Comparison of ENCODE assay signal across 16 mouse cellular contexts in the genomic region with DNA sequence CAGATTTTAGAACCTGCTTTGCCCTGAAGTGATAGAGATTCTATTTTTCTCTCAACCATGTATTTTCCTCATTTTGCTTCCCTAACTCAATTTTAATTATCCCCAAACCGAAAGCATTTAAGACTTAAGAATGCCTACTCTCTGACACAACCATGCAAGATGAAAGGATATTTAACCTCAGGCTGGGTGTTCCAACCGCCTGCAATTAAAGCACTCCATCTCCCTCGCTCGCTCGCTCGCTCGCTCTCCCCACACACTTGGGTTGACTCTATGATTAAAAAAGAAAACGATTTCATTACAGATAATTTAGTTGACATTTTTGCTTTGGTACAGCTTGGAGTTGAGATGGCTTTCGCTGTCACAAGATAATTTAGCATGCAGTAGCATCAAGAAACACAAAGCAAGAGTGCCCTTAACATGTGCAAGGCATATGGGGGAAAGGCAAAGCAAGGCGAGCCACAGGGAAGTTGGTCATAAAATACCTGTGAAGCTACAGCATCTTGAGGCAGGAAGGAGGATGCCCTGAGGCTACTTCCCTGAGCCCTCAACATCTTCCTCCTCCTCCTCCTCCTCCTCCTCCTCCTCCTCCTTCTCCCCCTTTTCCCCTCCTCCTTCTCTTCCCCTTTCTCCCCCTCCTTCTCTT.
A peak's percentile ranks its signal among the peaks of the same experiment; 100 is the strongest.
DNase-seq lines count a peak whose midpoint lies in the region; ATAC-seq lines count a peak whose summit lies in the region.
"Had no signal": no experiment of that assay in that cellular context is flagged by ENCODE, and none has a peak within 500 bp of the region (broad histone marks: within the 10 kb centered on the region; RNA-seq: fewer than 3 reads in every experiment).

No protein-coding gene starts in this region.

- H3K27me3 ChIP-seq in midbrain, embryonic 11.5 days (ENCODE audit: control insufficient read depth, insufficient read depth, low read length), result no peaks in the 10 kb centered on the region
- H3K27me3 ChIP-seq in midbrain, embryonic 10.5 days (ENCODE audit: low read depth, poor library complexity, severe bottlenecking), result no peaks in the 10 kb centered on the region
- no peaks in the 10 kb centered on the region for H3K27me3 ChIP-seq in forebrain, embryonic 15.5 days
- no peaks in the 10 kb centered on the region for H3K27me3 ChIP-seq in hindbrain, embryonic 16.5 days (replicated peaks; ENCODE audit: control insufficient read depth, insufficient read depth, low read length)
- no peaks in the 10 kb centered on the region for H3K27me3 ChIP-seq in neural tube, embryonic 14.5 days (ENCODE audit: control insufficient read depth, insufficient read depth, low read length)
- H3K27me3 ChIP-seq: midbrain, embryonic 12.5 days; neural tube, embryonic 12.5 days had no signal

- no peak for ATAC-seq in midbrain, embryonic 11.5 days (ENCODE audit: low FRiP score)
- no peak for ATAC-seq in forebrain, embryonic 15.5 days (replicated peaks)
- ATAC-seq in hindbrain, embryonic 16.5 days, result 0 out of 2 replicates have a peak, but pooled peaks have one; percentile 22
- 0 out of 2 replicates have a peak, but pooled peaks have one; percentile 59 for ATAC-seq in neural tube, embryonic 14.5 days (ENCODE audit: low read depth)
- ATAC-seq: CD4-positive, CD25-positive, alpha-beta regulatory T cell, adult 4 months had no signal

- no peaks in the 10 kb centered on the region for H3K9me3 ChIP-seq in midbrain, embryonic 11.5 days (ENCODE audit: control insufficient read depth, low read length)
- H3K9me3 ChIP-seq in midbrain, embryonic 10.5 days (replicated peaks), result no peaks in the 10 kb centered on the region
- H3K9me3 ChIP-seq in forebrain, embryonic 15.5 days, result no peaks in the 10 kb centered on the region
- H3K9me3 ChIP-seq in hindbrain, embryonic 16.5 days (ENCODE audit: control insufficient read depth, low read length), result no peaks in the 10 kb centered on the region
- H3K9me3 ChIP-seq in neural tube, embryonic 14.5 days (ENCODE audit: control insufficient read depth, low read length), result no peaks in the 10 kb centered on the region
- H3K9me3 ChIP-seq: liver, embryonic 13.5 days; midbrain, embryonic 12.5 days; neural tube, embryonic 12.5 days had no signal

- H3K9ac ChIP-seq in midbrain, embryonic 11.5 days (ENCODE audit: low read length), result no peak overlapping the region
- no peak overlapping the region for H3K9ac ChIP-seq in forebrain, embryonic 15.5 days (replicated peaks)
- no peak overlapping the region for H3K9ac ChIP-seq in hindbrain, embryonic 16.5 days (ENCODE audit: low read depth, low read length)
- no peak overlapping the region for H3K9ac ChIP-seq in neural tube, embryonic 14.5 days (replicated peaks; ENCODE audit: low read depth, low read length)
- H3K9ac ChIP-seq: liver, embryonic 13.5 days; midbrain, embryonic 12.5 days; neural tube, embryonic 12.5 days had no signal

- no peak overlapping the region for H3K4me3 ChIP-seq in midbrain, embryonic 11.5 days (ENCODE audit: low read depth, low read length)
- no peak overlapping the region for H3K4me3 ChIP-seq in midbrain, embryonic 10.5 days
- no peak overlapping the region for H3K4me3 ChIP-seq in forebrain, embryonic 15.5 days
- no peak overlapping the region for H3K4me3 ChIP-seq in hindbrain, embryonic 16.5 days (ENCODE audit: low read length)
- no peak overlapping the region for H3K4me3 ChIP-seq in neural tube, embryonic 14.5 days (ENCODE audit: low read depth, low read length)
- H3K4me3 ChIP-seq: liver, embryonic 13.5 days; midbrain, embryonic 12.5 days; neural tube, embryonic 12.5 days had no signal

- no peak overlapping the region for H3K4me2 ChIP-seq in midbrain, embryonic 11.5 days
- H3K4me2 ChIP-seq in forebrain, embryonic 15.5 days (replicated peaks), result no peak overlapping the region
- no peak overlapping the region; the same call in 1 of the 2 replicates for H3K4me2 ChIP-seq in hindbrain, embryonic 16.5 days (ENCODE audit: low read length)
- H3K4me2 ChIP-seq in neural tube, embryonic 14.5 days (ENCODE audit: low read depth, low read length), result no peak overlapping the region
- H3K4me2 ChIP-seq: liver, embryonic 13.5 days; midbrain, embryonic 12.5 days; neural tube, embryonic 12.5 days had no signal

- peak; percentile 67 for DNase-seq in midbrain, embryonic 11.5 days (ENCODE audit: low spot score, missing footprints)
- DNase-seq in midbrain, embryonic 10.5 days (ENCODE audit: low spot score), result no peak
- no peak for DNase-seq in urinary bladder, adult 2 months (ENCODE audit: low spot score)
- DNase-seq in adrenal gland, postnatal 14 days, result no peak
- DNase-seq: adrenal gland, postnatal 25 days; cerebellum, postnatal 25 days; heart, postnatal 4 days; kidney, adult 18-20 months; kidney, postnatal 25 days; liver, embryonic 13.5 days had no signal

- 87% methylated on average over 10 of the region's 10 CpGs for WGBS in midbrain, embryonic 11.5 days
- WGBS in midbrain, embryonic 10.5 days, result 87% methylated on average over 10 of the region's 10 CpGs
- 37% methylated on average over 10 of the region's 10 CpGs for WGBS in forebrain, embryonic 15.5 days
- WGBS in hindbrain, embryonic 16.5 days, result 55% methylated on average over 10 of the region's 10 CpGs
- 49% methylated on average over 10 of the region's 10 CpGs for WGBS in neural tube, embryonic 14.5 days

- H3K27ac ChIP-seq in midbrain, embryonic 11.5 days (ENCODE audit: low read depth, low read length), result no peak overlapping the region
- H3K27ac ChIP-seq in midbrain, embryonic 10.5 days (replicated peaks), result no peak overlapping the region
- H3K27ac ChIP-seq in forebrain, embryonic 15.5 days (replicated peaks), result peak overlapping the region; percentile 20; the same call in 1 of the 2 replicates
- no peak overlapping the region for H3K27ac ChIP-seq in hindbrain, embryonic 16.5 days (ENCODE audit: low read depth, low read length)
- 0 out of 2 replicates have a peak overlapping the region, but pooled peaks have one; percentile 2 for H3K27ac ChIP-seq in neural tube, embryonic 14.5 days (ENCODE audit: low read depth, low read length)
- H3K27ac ChIP-seq: liver, embryonic 13.5 days; midbrain, embryonic 12.5 days had no signal

- no peaks in the 10 kb centered on the region for H3K36me3 ChIP-seq in midbrain, embryonic 11.5 days (ENCODE audit: control insufficient read depth, insufficient read depth, low read length)
- H3K36me3 ChIP-seq in midbrain, embryonic 10.5 days, result no peaks in the 10 kb centered on the region
- no peaks in the 10 kb centered on the region for H3K36me3 ChIP-seq in forebrain, embryonic 15.5 days
- no peaks in the 10 kb centered on the region for H3K36me3 ChIP-seq in hindbrain, embryonic 16.5 days (ENCODE audit: control insufficient read depth, insufficient read depth, low read length)
- H3K36me3 ChIP-seq in neural tube, embryonic 14.5 days (ENCODE audit: control insufficient read depth, insufficient read depth, low read length), result no peaks in the 10 kb centered on the region
- H3K36me3 ChIP-seq: liver, embryonic 13.5 days; midbrain, embryonic 12.5 days; neural tube, embryonic 12.5 days had no signal

- no peaks in the 10 kb centered on the region for H3K4me1 ChIP-seq in midbrain, embryonic 11.5 days (ENCODE audit: control insufficient read depth, insufficient read depth, low read length)
- peaks cover 13% of the 10 kb centered on the region for H3K4me1 ChIP-seq in midbrain, embryonic 10.5 days
- H3K4me1 ChIP-seq in forebrain, embryonic 15.5 days, result peaks cover 22% of the 10 kb centered on the region
- H3K4me1 ChIP-seq in hindbrain, embryonic 16.5 days (ENCODE audit: control insufficient read depth, insufficient read depth, low read depth, low read length), result peaks cover 6% of the 10 kb centered on the region
- peaks cover 18% of the 10 kb centered on the region for H3K4me1 ChIP-seq in neural tube, embryonic 14.5 days (ENCODE audit: control insufficient read depth, insufficient read depth, low read length)

Comparison
In these comparisons a context has a peak if more than half of its experiments do, and no peak if none do; other contexts are left out.
1. ATAC-seq: peak in hindbrain, embryonic 16.5 days (single experiment) and neural tube, embryonic 14.5 days (single experiment); none in midbrain, embryonic 11.5 days (single experiment) and forebrain, embryonic 15.5 days (single experiment).
2. H3K27ac ChIP-seq: peak in forebrain, embryonic 15.5 days (single experiment) and neural tube, embryonic 14.5 days (single experiment); none in midbrain, embryonic 11.5 days (single experiment), midbrain, embryonic 10.5 days (single experiment) and hindbrain, embryonic 16.5 days (single experiment).